Mouse (Mus musculus): ENCODE data around the gene Tbkbp1.

GRCm38 (mm10) chr11:97152023-97152426 is 730 bp upstream of the Tbkbp1 start:
- TF ChIP-seq CTCF (IDR thresholded peaks at IDR 0.05 in 2 of 3, conservative IDR thresholded peaks at IDR 0.05 in 1 of 3; ENCODE audit: control insufficient read depth in 1 of 3, insufficient read depth in 1 of 3, low read depth in 2 of 3, low read length in 3 of 3, poor library complexity in 1 of 3, severe bottlenecking in 1 of 3) = no peak
- no peak for TF ChIP-seq ELF1 (IDR thresholded peaks at IDR 0.05; ENCODE audit: low read depth, low read length)
- TF ChIP-seq SIN3A (IDR thresholded peaks at IDR 0.05; ENCODE audit: low read length) = peak; percentile 83
- TF ChIP-seq HCFC1 (IDR thresholded peaks at IDR 0.05; ENCODE audit: low read depth, low read length) = no peak
- no peak for TF ChIP-seq MAX (IDR thresholded peaks at IDR 0.05; ENCODE audit: low read length)
- TF ChIP-seq EP300 (IDR thresholded peaks at IDR 0.05; ENCODE audit: low read depth in 1 of 2, low read length in 2 of 2) = peak in 1 of 2 experiments; percentile 21; a peak in 2 of 4 replicates
- TF ChIP-seq POLR2A (IDR thresholded peaks at IDR 0.05; ENCODE audit: control insufficient read depth in 1 of 2, insufficient read depth in 1 of 2, low read depth in 1 of 2, low read length in 2 of 2, poor library complexity in 1 of 2) = 0 out of 4 replicates have a peak, but pooled peaks of 1 of the 2 experiments have one; percentile 29
- TF ChIP-seq USF1 (IDR thresholded peaks at IDR 0.05; ENCODE audit: low read depth, low read length) = no peak
- TF ChIP-seq NRF1 (IDR thresholded peaks at IDR 0.05; ENCODE audit: insufficient read depth, low read depth, low read length, poor library complexity, severe bottlenecking) = no peak

Data from MEL (cell line).